Mouse (Mus musculus): ENCODE results near the gene Taf6l.

The Taf6l gene

GRCm38 (mm10) chr19:8789171-8789570 is 3.0 kb upstream of the Taf6l start:
- no peak for DNase-seq

GRCm38 (mm10) chr19:8788521-8788920 is 2.3 kb upstream of the Taf6l start:
- no peak for DNase-seq

GRCm38 (mm10) chr19:8774951-8775421 is 11.2 kb downstream of the Taf6l start:
- DNase-seq: peak; percentile 59

- peak; percentile 98 for DNase-seq
Observed at GRCm38 (mm10) chr19:8774086-8774835, 12.0 kb downstream of the Taf6l start, which contains the start of gene Tmem179b. TSS of gene Tmem179b (minus strand) at chr19:8774467.

- no peak for DNase-seq
Observed at GRCm38 (mm10) chr19:8773409-8773808, 12.8 kb downstream of the Taf6l start.

- no peak for DNase-seq
Observed at GRCm38 (mm10) chr19:8772996-8773395, 13.2 kb downstream of the Taf6l start.

- peak; percentile 90 for DNase-seq
Observed at GRCm38 (mm10) chr19:8770567-8771270, 15.5 kb downstream of the Taf6l start, which contains the start of gene Tmem223. TSS of gene Tmem223 (plus strand) at chr19:8770996.

- DNase-seq: no peak
Observed at GRCm38 (mm10) chr19:8765562-8765961, 20.7 kb downstream of the Taf6l start.

GRCm38 (mm10) chr19:8763276-8763675 is 22.9 kb downstream of the Taf6l start:
- DNase-seq: no peak

GRCm38 (mm10) chr19:8760757-8761156 is 25.5 kb downstream of the Taf6l start:
- DNase-seq: no peak

GRCm38 (mm10) chr19:8758899-8759298 is 27.3 kb downstream of the Taf6l start:
- no peak for DNase-seq

- DNase-seq: no peak
Observed at GRCm38 (mm10) chr19:8757471-8757998, 28.7 kb downstream of the Taf6l start.

GRCm38 (mm10) chr19:8756635-8757387 is 29.4 kb downstream of the Taf6l start, which contains the start of gene Nxf1:
TSS of gene Nxf1 (plus strand) at chr19:8757073.
- peak; percentile 98 for DNase-seq

GRCm38 (mm10) chr19:8755652-8756051 is 30.6 kb downstream of the Taf6l start:
- no peak for DNase-seq

- DNase-seq: no peak
Observed at GRCm38 (mm10) chr19:8747368-8747767, 38.8 kb downstream of the Taf6l start.

- DNase-seq: no peak
Observed at GRCm38 (mm10) chr19:8745382-8745781, 40.8 kb downstream of the Taf6l start.

GRCm38 (mm10) chr19:8742176-8742575 is 44.0 kb downstream of the Taf6l start:
- DNase-seq: peak; percentile 22

- peak; percentile 97 for DNase-seq
Observed at GRCm38 (mm10) chr19:8741243-8741869, 44.9 kb downstream of the Taf6l start, which contains the start of gene Stx5a. TSS of gene Stx5a (plus strand) at chr19:8741413.

GRCm38 (mm10) chr19:8740603-8741002 is 45.6 kb downstream of the Taf6l start, which contains the start of gene 1700092M07Rik:
TSS of gene 1700092M07Rik (plus strand) at chr19:8740718.
- DNase-seq: no peak

GRCm38 (mm10) chr19:8739646-8740045 is 46.6 kb downstream of the Taf6l start:
- no peak for DNase-seq

GRCm38 (mm10) chr19:8738911-8739310 is 47.3 kb downstream of the Taf6l start:
- DNase-seq: no peak

- DNase-seq: no peak
Observed at GRCm38 (mm10) chr19:8736160-8736467, 50.1 kb downstream of the Taf6l start.
